Mouse (Mus musculus) neural tube, embryonic 11.5 days (tissue): ENCODE results near the gene Tbc1d16. TPM values are rescaled to one million over a fixed set of nuclear protein-coding genes. Genes with fewer than 3 reads are reported as not detected.
A peak's percentile ranks its signal among the peaks of the same experiment; 100 is the strongest.

Source experiments
- ATAC-seq: fragments of 200-750 bp; cut with Nextera tagmentation; 2 replicates; pipeline ENCODE4 v1.8.0; 2017; ENCODE audit warnings: moderate number of reproducible peaks, mild to moderate bottlenecking, moderate TSS enrichment, moderate library complexity; ENCODE audit not compliant: insufficient read depth, low FRiP score, low TSS enrichment
- DNase-seq: peaks from one replicate; pipeline ENCODE4 v3.0.0-alpha.2; 2015; ENCODE audit warnings: low spot score
- H3K27ac ChIP-seq: fragments of 300-500 bp; sonication (generic); 2 replicates; pipeline ENCODE4 v1.5.1; 2014; ENCODE audit warnings: low read depth, mild to moderate bottlenecking, low read length
- H3K27me3 ChIP-seq: fragments of 300-500 bp; sonication (generic); 2 replicates; pipeline ENCODE4 v1.6.1; 2014; ENCODE audit warnings: mild to moderate bottlenecking, low read length, mixed read lengths; ENCODE audit not compliant: control insufficient read depth, insufficient read depth
- H3K36me3 ChIP-seq: fragments of 300-500 bp; sonication (generic); 2 replicates; pipeline ENCODE4 v1.6.1; 2014; ENCODE audit warnings: mild to moderate bottlenecking, low read length, moderate library complexity, mixed read lengths; ENCODE audit not compliant: control insufficient read depth, insufficient read depth
- H3K4me1 ChIP-seq: fragments of 300-500 bp; sonication (generic); 2 replicates; pipeline ENCODE4 v1.6.1; 2014; ENCODE audit warnings: low read length, mixed read lengths; ENCODE audit not compliant: control insufficient read depth, insufficient read depth
- H3K4me2 ChIP-seq: fragments of 300-500 bp; sonication (generic); 2 replicates; pipeline ENCODE4 v1.6.1; 2014; ENCODE audit warnings: low read depth, mild to moderate bottlenecking, moderate library complexity
- H3K4me3 ChIP-seq: fragments of 300-500 bp; sonication (generic); 2 replicates; pipeline ENCODE4 v1.5.1; 2014; ENCODE audit warnings: low read depth, low read length
- H3K9ac ChIP-seq: fragments of 300-500 bp; sonication (generic); 2 replicates; pipeline ENCODE4 v1.6.1; 2014; ENCODE audit warnings: mild to moderate bottlenecking, low read length
- H3K9me3 ChIP-seq: fragments of 300-500 bp; sonication (generic); 2 replicates; pipeline ENCODE4 v1.6.1; 2016; ENCODE audit warnings: low read length; ENCODE audit not compliant: control insufficient read depth
- WGBS: fragments of 180-500 bp; shearing (Covaris S2); extraction: QIAGEN DNeasy Blood & Tissue Kit; methylation state at CpG from one replicate; pipeline ENCODE4 v1.1.7; 2014; 5-methylcytosine and 5-hydroxymethylcytosine counted together
- polyA plus RNA-seq: library from polyadenylated mRNA; unstranded; fragments of >200 nt; fragmentation: Nextera tagmentation; extraction: Ambion mirVana; gene quantifications from 2 replicates; pipeline ENCODE4 v1.2.1, GENCODE M21; 2014

Tbc1d16 gene
- polyA plus RNA-seq, 1 experiment from 2014 or later = 15.2 TPM

DNA sequence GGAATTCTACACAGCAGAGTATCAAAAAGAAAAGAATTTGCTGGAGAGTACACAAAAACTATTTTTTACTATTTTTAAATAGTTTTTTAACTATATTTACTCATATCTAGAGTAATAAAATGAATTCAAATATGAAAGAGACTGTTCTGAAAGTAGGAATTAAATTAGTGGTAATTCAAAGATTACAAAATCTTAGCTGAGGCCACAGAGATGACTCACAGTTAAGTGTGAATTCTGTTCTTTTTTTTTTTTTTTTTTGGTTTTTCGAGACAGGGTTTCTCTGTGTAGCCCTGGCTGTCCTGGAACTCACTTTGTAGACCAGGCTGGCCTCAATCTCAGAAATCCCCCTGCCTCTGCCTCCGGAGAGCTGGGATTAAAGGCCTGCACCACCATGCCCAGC lies 66.6 kb downstream of the Tbc1d16 start:
- H3K27ac ChIP-seq = no peak overlapping the region
- no peak for DNase-seq
- H3K4me3 ChIP-seq = no peak overlapping the region
- H3K4me1 ChIP-seq = peaks cover 25% of the 10 kb centered on the region
- WGBS = 71% methylated on average over 2 of the region's 2 CpGs
- H3K4me2 ChIP-seq = no peak overlapping the region
- H3K9me3 ChIP-seq = no peaks in the 10 kb centered on the region
- no peaks in the 10 kb centered on the region for H3K36me3 ChIP-seq
- no peak for ATAC-seq
- no peaks in the 10 kb centered on the region for H3K27me3 ChIP-seq
- H3K9ac ChIP-seq = no peak overlapping the region

DNA sequence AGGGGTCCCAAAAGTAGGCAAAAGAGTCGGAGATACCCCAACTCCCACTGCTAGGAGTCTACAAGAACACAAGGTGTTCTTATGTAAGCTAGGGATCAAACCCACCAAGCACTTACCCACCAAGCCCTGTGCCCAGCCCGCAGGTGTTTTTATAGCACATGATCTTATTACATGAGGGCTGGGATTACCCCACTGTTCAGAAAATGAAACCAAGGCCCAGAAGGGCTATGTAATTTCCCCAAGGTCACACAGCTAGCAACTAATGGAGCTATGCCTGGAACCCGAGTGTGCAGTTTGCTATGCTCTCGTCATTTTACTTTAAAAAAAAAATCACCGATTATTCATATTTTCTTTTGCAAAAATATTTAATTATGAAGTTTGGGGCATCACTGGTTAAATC lies 68.2 kb downstream of the Tbc1d16 start:
- no peak overlapping the region for H3K4me3 ChIP-seq
- H3K4me1 ChIP-seq = peaks cover 33% of the 10 kb centered on the region
- H3K36me3 ChIP-seq = no peaks in the 10 kb centered on the region
- WGBS = 89% methylated on average over 5 of the region's 5 CpGs
- no peak overlapping the region for H3K27ac ChIP-seq
- no peak for ATAC-seq
- H3K9me3 ChIP-seq = no peaks in the 10 kb centered on the region
- no peaks in the 10 kb centered on the region; the same call in 1 of the 2 replicates for H3K27me3 ChIP-seq
- H3K4me2 ChIP-seq = no peak overlapping the region
- DNase-seq = no peak
- no peak overlapping the region for H3K9ac ChIP-seq

GRCm38 (mm10) chr11:119159496-119159895 lies 68.8 kb downstream of the Tbc1d16 start:
- peaks cover 31% of the 10 kb centered on the region for H3K4me1 ChIP-seq

GRCm38 (mm10) chr11:119157377-119158189 lies 70.7 kb downstream of the Tbc1d16 start:
- 15% methylated on average over 20 of the region's 20 CpGs for WGBS
- peaks cover 27% of the 10 kb centered on the region for H3K4me1 ChIP-seq
- peak; percentile 42 for DNase-seq

More at GRCm38 (mm10) chr11:119159496-119159895, 68.8 kb downstream of the Tbc1d16 start:
- no peak for ATAC-seq
- Histone ChIP-seq H3K9ac (no peak overlapping the region), H3K9me3 (no peaks in the 10 kb centered on the region), H3K4me2 (no peak overlapping the region), H3K4me3 (no peak overlapping the region), H3K27me3 (no peaks in the 10 kb centered on the region; the same call in 1 of the 2 replicates), H3K27ac (no peak overlapping the region), H3K36me3 (peaks cover 2% of the 10 kb centered on the region; the same call in 1 of the 2 replicates)
- 34% methylated on average over 11 of the region's 11 CpGs for WGBS
- DNase-seq = peak; percentile 42

DNA sequence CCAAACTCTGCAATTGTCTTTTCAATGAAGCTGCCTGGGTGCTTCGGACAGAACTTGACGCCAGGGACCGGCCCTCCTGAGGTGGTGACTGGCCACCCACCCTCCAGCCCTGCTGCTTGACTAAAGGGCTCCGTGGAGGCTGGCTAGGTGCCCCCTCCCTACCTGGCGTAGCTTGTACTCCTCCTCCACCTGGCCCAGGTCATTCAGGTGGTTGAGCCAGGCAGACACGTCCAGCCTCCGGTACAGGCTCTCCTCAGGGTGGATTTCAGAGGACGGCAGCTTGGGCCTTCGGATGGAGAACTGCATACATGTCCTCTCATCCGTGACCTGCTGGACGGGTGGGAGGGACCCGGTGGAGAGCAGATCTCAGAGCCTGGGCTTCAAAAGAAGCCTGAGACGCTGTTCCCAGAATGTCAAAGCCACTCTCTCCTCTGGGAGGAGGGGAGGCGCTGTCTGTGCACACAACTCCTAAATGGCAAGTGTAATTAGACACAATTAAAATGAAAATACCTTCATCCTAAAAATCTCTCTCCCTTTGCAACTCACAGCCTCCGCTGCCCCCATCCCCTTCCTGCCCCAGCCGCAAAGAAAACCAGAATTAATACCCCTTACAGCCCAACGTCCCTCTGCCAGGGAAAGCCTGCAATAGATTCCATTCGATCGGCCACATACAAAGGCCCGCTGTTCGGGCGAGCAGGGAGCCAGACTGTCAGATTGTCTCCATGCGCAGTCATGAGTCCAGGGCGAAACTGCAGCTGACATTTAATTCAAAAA lies 71.6 kb downstream of the Tbc1d16 start:
- no peaks in the 10 kb centered on the region; the same call in 1 of the 2 replicates for H3K27me3 ChIP-seq
- DNase-seq (peak; percentile 65), ATAC-seq (peak; percentile 54)
- no peak overlapping the region for H3K4me3 ChIP-seq
- H3K9ac ChIP-seq = peak overlapping the region; percentile 20
- H3K9me3 ChIP-seq = no peaks in the 10 kb centered on the region
- peak overlapping the region; percentile 22 for H3K4me2 ChIP-seq
- WGBS = 8% methylated on average over 24 of the region's 24 CpGs
- H3K27ac ChIP-seq = peak overlapping the region; percentile 58; the same call in 1 of the 2 replicates
- H3K4me1 ChIP-seq = peaks cover 27% of the 10 kb centered on the region
- peaks cover 2% of the 10 kb centered on the region; the same call in 1 of the 2 replicates for H3K36me3 ChIP-seq

More at GRCm38 (mm10) chr11:119157377-119158189, 70.7 kb downstream of the Tbc1d16 start:
- H3K36me3 ChIP-seq = peaks cover 2% of the 10 kb centered on the region; the same call in 1 of the 2 replicates
- 0 out of 2 replicates have a peak overlapping the region, but pooled peaks have one; percentile 58 for H3K27ac ChIP-seq
- 0 out of 2 replicates have a peak, but pooled peaks have one; percentile 4 for ATAC-seq
- H3K4me2 ChIP-seq = peak overlapping the region; percentile 22
- no peaks in the 10 kb centered on the region; the same call in 1 of the 2 replicates for H3K27me3 ChIP-seq
- H3K9ac ChIP-seq = peak overlapping the region; percentile 20; the same call in 1 of the 2 replicates
- H3K9me3 ChIP-seq = no peaks in the 10 kb centered on the region
- H3K4me3 ChIP-seq = no peak overlapping the region

- H3K4me3 ChIP-seq = no peak overlapping the region
- peak overlapping the region; percentile 22 for H3K4me2 ChIP-seq
- no peak for DNase-seq
- peaks cover 3% of the 10 kb centered on the region for H3K36me3 ChIP-seq
- H3K27ac ChIP-seq = 0 out of 2 replicates have a peak overlapping the region, but pooled peaks have one; percentile 58
- no peak for ATAC-seq
- H3K9ac ChIP-seq = no peak overlapping the region
- H3K27me3 ChIP-seq = no peaks in the 10 kb centered on the region; the same call in 1 of the 2 replicates
- H3K9me3 ChIP-seq = no peaks in the 10 kb centered on the region
- WGBS = 28% methylated on average over 30 of the region's 30 CpGs
- peaks cover 29% of the 10 kb centered on the region for H3K4me1 ChIP-seq
Measured at GRCm38 (mm10) chr11:119155638-119156480, 72.4 kb downstream of the Tbc1d16 start.

GRCm38 (mm10) chr11:119152321-119152831 lies 75.9 kb downstream of the Tbc1d16 start:
- ATAC-seq (no peak), DNase-seq (no peak)
- Histone ChIP-seq H3K9ac (no peak overlapping the region), H3K36me3 (peaks cover 7% of the 10 kb centered on the region), H3K4me3 (no peak overlapping the region), H3K9me3 (no peaks in the 10 kb centered on the region), H3K27me3 (no peaks in the 10 kb centered on the region; the same call in 1 of the 2 replicates), H3K4me2 (no peak overlapping the region), H3K27ac (no peak overlapping the region; the same call in 1 of the 2 replicates), H3K4me1 (peaks cover 21% of the 10 kb centered on the region)
- 59% methylated on average over 14 of the region's 14 CpGs for WGBS
